Mouse (Mus musculus) E14TG2a.4 (cell line): ENCODE results near the gene Kcnk12.

Source experiments
- CTCF ChIP-seq: conservative IDR thresholded peaks from 2 replicates; pipeline ENCODE4 v1.5.1; 2014; ENCODE audit warnings: low read length
- NANOG ChIP-seq: IDR thresholded peaks from 2 replicates; pipeline ENCODE4 v1.6.1; 2014; ENCODE audit warnings: borderline replicate concordance, low read length, mixed read lengths

DNA sequence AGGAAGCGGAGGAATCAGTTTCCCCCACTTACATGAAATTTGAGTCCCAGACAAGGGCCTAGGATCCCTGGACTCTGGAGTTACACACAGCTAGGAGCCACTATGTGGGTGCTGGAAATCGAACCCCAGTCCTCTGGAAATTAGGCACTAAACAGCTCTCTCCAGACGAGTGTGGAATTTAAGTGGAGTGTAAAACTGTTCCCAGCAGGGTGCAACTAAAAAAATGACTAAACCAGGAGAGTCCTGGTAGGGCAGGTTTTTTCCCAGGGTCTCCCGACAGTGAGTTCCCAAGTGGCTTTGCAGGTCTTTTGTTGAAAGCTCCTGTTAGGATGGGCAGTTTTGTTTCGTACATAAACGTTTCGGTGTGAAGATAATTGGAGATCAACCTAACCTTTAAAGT is 73.1 kb downstream of the Kcnk12 start:
- TF ChIP-seq CTCF (no peak), NANOG (no peak)
